Mouse (Mus musculus) heart, adult 2 months (tissue): ENCODE measurements around the gene Pigs. TPM values are rescaled to one million over a fixed set of nuclear protein-coding genes. Genes with fewer than 3 reads are reported as not detected.

Source experiments
- DNase-seq, 2 experiments: peaks; one replicate each; pipeline ENCODE4 v3.0.0; 2021
- H3K27ac ChIP-seq: fragments of 200-600 bp; 2 replicates; pipeline ENCODE4 v1.8.1; 2022
- H3K27me3 ChIP-seq: fragments of 200-500 bp; 2 replicates; pipeline ENCODE4 v1.6.1; 2012; ENCODE audit warnings: mild to moderate bottlenecking, low read length, inconsistent platforms, mixed read lengths; ENCODE audit not compliant: control insufficient read depth, insufficient read depth
- H3K36me3 ChIP-seq: fragments of 200-500 bp; 2 replicates; pipeline ENCODE4 v1.6.1; 2012; ENCODE audit warnings: low read length, inconsistent platforms; ENCODE audit not compliant: control insufficient read depth, insufficient read depth
- H3K4me1 ChIP-seq: fragments of 200-500 bp; 2 replicates; pipeline ENCODE4 v1.6.1; 2011; ENCODE audit warnings: low read length; ENCODE audit not compliant: control insufficient read depth, insufficient read depth
- H3K4me3 ChIP-seq: fragments of 200-600 bp; 2 replicates; pipeline ENCODE4 v1.8.1; 2022
- H3K79me2 ChIP-seq: fragments of 200-500 bp; replicated peaks from 2 replicates; pipeline ENCODE4 v1.6.1; 2012; ENCODE audit warnings: mild to moderate bottlenecking, inconsistent platforms, low read length, moderate library complexity, mixed read lengths; ENCODE audit not compliant: control insufficient read depth, insufficient read depth
- H3K9ac ChIP-seq: fragments of 200-500 bp; 2 replicates; pipeline ENCODE4 v1.6.1; 2012; ENCODE audit warnings: low read depth, mild to moderate bottlenecking, control low read depth, inconsistent platforms, low read length, mixed read lengths
- CTCF ChIP-seq: fragments of 200-600 bp; IDR thresholded peaks from 2 replicates; pipeline ENCODE4 v1.8.1; 2022; ENCODE audit warnings: antibody characterized with exemption, mild to moderate bottlenecking, moderate library complexity
- EP300 ChIP-seq: fragments of 200-500 bp; IDR thresholded peaks from 2 replicates; pipeline ENCODE4 v1.6.1; 2011; ENCODE audit warnings: low read depth, low read length, control low read depth; ENCODE audit not compliant: insufficient read depth
- POLR2A ChIP-seq: fragments of 200-500 bp; IDR thresholded peaks from 2 replicates; pipeline ENCODE4 v1.6.1; 2011; ENCODE audit warnings: mild to moderate bottlenecking, low read depth, low read length, control low read depth; ENCODE audit not compliant: insufficient read depth
- WGBS: fragments of 180-500 bp; shearing (Covaris S2); methylation state at CpG from one replicate; pipeline ENCODE4 v1.1.7; 2018; 5-methylcytosine and 5-hydroxymethylcytosine counted together
- intact Hi-C: fragments of 180-260 bp; cut with DNase I; formaldehyde crosslinking; loops from one replicate; pipeline ENCODE4 v1.15.1; 2025
- polyA plus RNA-seq: library from polyadenylated mRNA; depleted of rRNA; stranded (reverse); fragments of >200 nt; gene quantifications from 2 replicates; pipeline ENCODE4 v1.2.3, GENCODE M21; 2012
- total RNA-seq, 2 experiments: library from RNA; stranded (reverse); gene quantifications; 2 replicates each; pipeline ENCODE4 v1.2.3; 2021

Gene Pigs
- total and polyA plus RNA-seq, 3 experiments: 20.7 to 39.7 (median 25.4) TPM

DNA sequence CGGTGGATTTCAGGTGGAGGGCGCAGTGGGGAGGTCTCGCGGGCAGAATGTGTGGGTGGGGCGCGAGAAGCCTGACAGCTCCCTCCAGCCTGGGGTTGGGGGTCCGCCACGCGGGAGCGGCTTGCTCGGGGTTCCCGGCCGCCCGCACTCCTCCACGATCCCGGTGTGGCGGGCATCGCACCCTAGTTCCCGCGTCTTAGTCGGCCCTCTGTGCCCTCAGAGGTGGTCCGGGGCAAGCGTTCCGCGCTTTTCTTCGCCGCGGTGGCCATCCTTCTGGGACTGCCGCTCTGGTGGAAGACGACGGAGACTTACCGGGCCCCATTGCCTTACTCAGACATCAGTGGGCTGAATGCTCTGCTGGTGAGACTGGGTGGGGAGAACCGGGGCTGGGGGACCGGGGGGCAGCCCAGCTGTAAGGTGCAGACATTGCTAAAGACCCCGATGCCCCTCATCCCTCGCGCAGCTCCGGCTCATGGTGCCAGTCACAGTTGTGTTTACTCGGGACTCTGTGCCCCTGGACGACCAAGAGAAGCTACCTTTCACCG lies 369 bp downstream of the Pigs start:
- intact Hi-C loops: loop anchor here (5.0 kb wide), 1 partner anchor 66 kb away; the partner anchor contains the start of gene 2610507B11Rik
- no peak for TF ChIP-seq EP300
- no peak for TF ChIP-seq CTCF
- no peak for TF ChIP-seq POLR2A
- H3K27ac ChIP-seq: peak overlapping the region; percentile 86
- under 1% methylated on average over 41 of the region's 41 CpGs for WGBS
- peak overlapping the region; percentile 95 for H3K4me3 ChIP-seq
- H3K27me3 ChIP-seq: no peaks in the 10 kb centered on the region
- H3K79me2 ChIP-seq: no peaks in the 10 kb centered on the region
- H3K9ac ChIP-seq: peak overlapping the region; percentile 89
- H3K36me3 ChIP-seq: no peaks in the 10 kb centered on the region
- DNase-seq: no peak
- H3K4me1 ChIP-seq: peaks cover 2% of the 10 kb centered on the region

DNA sequence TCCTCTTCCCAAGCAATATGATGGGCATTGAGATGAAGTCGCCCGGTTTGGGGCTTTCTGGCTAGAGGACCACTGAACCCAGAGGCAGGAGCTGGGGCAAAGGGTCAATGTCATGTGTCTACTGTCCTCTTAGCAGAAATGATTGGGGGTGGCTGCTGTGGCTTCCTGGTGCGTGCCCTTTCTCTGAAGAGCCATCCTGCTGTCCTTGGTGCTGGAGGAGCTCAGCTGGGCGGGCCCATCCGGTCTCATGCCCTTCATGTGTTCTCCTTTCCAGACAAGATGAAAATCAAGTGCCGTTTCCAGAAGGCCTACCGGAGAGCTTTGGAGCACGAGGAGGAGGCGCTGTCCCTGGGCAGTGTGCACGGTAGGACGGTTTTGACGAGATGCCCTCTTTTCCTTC lies 4.5 kb downstream of the Pigs start:
- no peak for TF ChIP-seq CTCF
- no peak for TF ChIP-seq EP300
- no peak for TF ChIP-seq POLR2A
- no peaks in the 10 kb centered on the region for H3K27me3 ChIP-seq
- WGBS: 97% methylated on average over 12 of the region's 12 CpGs
- H3K27ac ChIP-seq: no peak overlapping the region
- intact Hi-C loops: no loop called here
- DNase-seq: no peak
- peaks cover 2% of the 10 kb centered on the region for H3K4me1 ChIP-seq
- no peak overlapping the region for H3K9ac ChIP-seq
- no peak overlapping the region for H3K4me3 ChIP-seq
- no peaks in the 10 kb centered on the region for H3K79me2 ChIP-seq
- H3K36me3 ChIP-seq: no peaks in the 10 kb centered on the region

DNA sequence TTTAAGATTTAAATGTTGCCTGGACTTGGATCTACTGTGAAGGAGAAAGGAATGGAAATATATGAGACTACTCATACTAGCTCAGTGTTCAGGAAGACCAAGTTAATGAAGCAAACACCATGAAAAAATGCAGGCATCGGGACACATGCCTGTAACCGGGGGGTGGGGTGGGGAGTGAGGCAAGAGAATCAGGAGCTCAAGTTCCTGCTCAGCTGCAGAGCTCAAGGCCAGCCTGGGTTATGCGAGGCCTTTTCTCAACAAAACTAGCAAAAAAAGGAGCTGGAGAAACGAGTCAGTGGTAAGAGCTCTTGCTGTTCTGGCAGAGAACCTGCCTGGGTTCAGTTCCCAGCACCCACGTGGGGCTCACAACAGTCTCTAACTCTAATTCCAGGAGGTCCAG lies 5.8 kb downstream of the Pigs start:
- TF ChIP-seq POLR2A (no peak), EP300 (no peak), CTCF (no peak)
- peaks cover 2% of the 10 kb centered on the region for H3K4me1 ChIP-seq
- H3K36me3 ChIP-seq: no peaks in the 10 kb centered on the region
- no peaks in the 10 kb centered on the region for H3K27me3 ChIP-seq
- H3K9ac ChIP-seq: no peak overlapping the region
- no peak for DNase-seq
- H3K27ac ChIP-seq: no peak overlapping the region
- H3K79me2 ChIP-seq: no peaks in the 10 kb centered on the region
- intact Hi-C loops: no loop called here
- no peak overlapping the region for H3K4me3 ChIP-seq
- WGBS: 83% methylated on average over 5 of the region's 5 CpGs

DNA sequence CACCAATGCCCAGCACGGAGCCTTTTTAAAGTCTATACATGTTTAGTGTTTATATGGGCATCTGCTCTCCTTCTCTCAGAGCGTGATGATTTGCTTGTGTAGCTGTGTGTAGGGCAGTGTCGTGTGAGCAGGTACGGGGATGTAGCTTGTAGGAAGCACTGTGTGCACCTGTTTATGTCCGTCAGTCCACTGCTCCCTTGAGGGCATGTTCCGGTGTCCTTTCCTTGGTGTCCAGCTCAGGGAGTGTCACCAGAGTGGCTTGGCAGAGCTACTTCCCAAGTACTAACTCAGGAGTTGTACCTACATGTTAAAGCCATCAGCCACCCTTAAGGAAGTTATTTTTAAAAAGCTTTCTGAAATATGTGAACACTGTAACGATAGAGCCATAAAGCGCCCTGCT lies 8.8 kb downstream of the Pigs start:
- H3K27me3 ChIP-seq: no peaks in the 10 kb centered on the region
- H3K9ac ChIP-seq: no peak overlapping the region
- DNase-seq: no peak
- H3K27ac ChIP-seq: no peak overlapping the region
- no peaks in the 10 kb centered on the region for H3K36me3 ChIP-seq
- no peaks in the 10 kb centered on the region for H3K4me1 ChIP-seq
- intact Hi-C loops: no loop called here
- no peak for TF ChIP-seq CTCF
- H3K4me3 ChIP-seq: no peak overlapping the region
- 92% methylated on average over 8 of the region's 8 CpGs for WGBS
- H3K79me2 ChIP-seq: no peaks in the 10 kb centered on the region

- H3K79me2 ChIP-seq: no peaks in the 10 kb centered on the region
- H3K9ac ChIP-seq: no peak overlapping the region
- H3K36me3 ChIP-seq: no peaks in the 10 kb centered on the region
- DNase-seq: no peak
- no peak overlapping the region for H3K4me3 ChIP-seq
- intact Hi-C loops: no loop called here
- 64% methylated on average over 12 of the region's 12 CpGs for WGBS
- peaks cover 10% of the 10 kb centered on the region for H3K4me1 ChIP-seq
- H3K27me3 ChIP-seq: no peaks in the 10 kb centered on the region
- no peak overlapping the region for H3K27ac ChIP-seq
- TF ChIP-seq EP300 (no peak), CTCF (no peak), POLR2A (no peak)
Measured at GRCm38 (mm10) chr11:78341702-78342101, 13.5 kb downstream of the Pigs start.

DNA sequence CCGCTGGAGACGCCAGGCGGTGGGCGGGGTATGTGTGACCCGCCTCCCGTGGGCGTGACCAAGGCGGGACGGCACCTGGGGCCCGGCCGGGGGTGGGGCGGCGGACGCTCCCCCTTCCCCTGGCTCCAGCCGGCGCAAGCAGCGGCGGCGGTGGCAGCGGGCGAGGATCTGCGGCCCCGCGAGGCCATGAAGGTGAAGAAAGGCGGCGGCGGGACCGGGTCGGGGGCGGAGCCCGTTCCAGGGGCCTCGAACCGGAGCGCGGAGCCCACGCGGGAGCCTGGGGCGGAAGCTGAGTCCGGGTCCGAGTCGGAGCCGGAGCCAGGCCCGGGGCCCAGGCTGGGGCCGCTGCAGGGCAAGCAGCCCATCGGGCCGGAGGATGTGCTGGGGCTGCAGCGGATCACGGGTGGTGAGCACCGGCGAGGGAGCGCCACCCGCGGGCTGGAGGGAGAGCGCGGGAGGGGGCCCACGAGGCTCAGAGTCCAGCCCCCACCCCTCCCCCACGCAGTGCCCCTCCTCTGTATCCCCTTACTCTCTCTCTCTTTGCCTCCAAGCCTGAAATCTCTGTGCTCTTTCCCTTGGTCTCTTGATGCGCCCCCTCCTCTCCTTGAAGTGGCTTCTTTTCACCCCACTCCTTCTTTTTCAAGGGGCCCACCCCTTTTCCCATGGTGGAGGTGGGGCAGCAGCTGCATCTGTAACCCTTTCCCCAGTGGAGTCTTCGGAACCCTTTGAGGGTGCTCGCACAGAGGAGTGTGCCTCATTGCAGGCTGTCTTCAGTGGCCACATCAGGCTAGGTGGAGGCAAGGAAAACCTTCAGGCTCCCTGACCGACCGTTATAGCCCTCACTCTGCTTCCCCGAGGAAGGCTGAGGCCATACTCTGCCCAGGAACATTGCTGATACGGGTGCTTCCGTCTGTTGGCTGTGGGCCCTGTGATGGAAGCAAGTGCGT lies 15.4 kb downstream of the Pigs start, which contains the start of gene Unc119:
Unc119 (plus strand) TSS at position 102 of the 947 bp plus-strand sequence.
- no peaks in the 10 kb centered on the region for H3K36me3 ChIP-seq
- no peaks in the 10 kb centered on the region for H3K27me3 ChIP-seq
- DNase-seq: peak; percentile 85 to 88
- 2% methylated on average over 65 of the region's 66 CpGs for WGBS
- peak within 1 kb of the TSS; percentile 77 for H3K9ac ChIP-seq
- TF ChIP-seq CTCF (0 out of 2 replicates have a peak, but pooled peaks have one; percentile 8), EP300 (0 out of 2 replicates have a peak, but pooled peaks have one; percentile 6), POLR2A (no peak)
- peaks cover 10% of the 10 kb centered on the region for H3K4me1 ChIP-seq
- peak within 1 kb of the TSS; percentile 87 for H3K4me3 ChIP-seq
- no peaks in the 10 kb centered on the region for H3K79me2 ChIP-seq
- intact Hi-C loops: no loop called here
- peak within 1 kb of the TSS; percentile 56 for H3K27ac ChIP-seq
